Mouse (Mus musculus) naive thymus-derived CD4-positive, alpha-beta T cell, adult 2 months (primary cell): ENCODE results near the gene Jak3.
"Not testable (repeated sequence)": the region's sequence is repeated elsewhere in the genome, so short reads cannot be mapped to it uniquely, and the experiment has no call there.

Source experiments
- DNase-seq: peaks from one replicate; pipeline ENCODE4 v3.0.0-alpha.2; 2011; ENCODE audit warnings: low read depth

Gene Jak3

GRCm38 (mm10) chr8:71719928-71720457 lies 43.9 kb downstream of the Jak3 start:
- DNase-seq, result no peak

GRCm38 (mm10) chr8:71723047-71723551 lies 47.0 kb downstream of the Jak3 start:
- peak; percentile 83 for DNase-seq

GRCm38 (mm10) chr8:71724389-71724788 lies 48.3 kb downstream of the Jak3 start:
- DNase-seq, result no peak

DNA sequence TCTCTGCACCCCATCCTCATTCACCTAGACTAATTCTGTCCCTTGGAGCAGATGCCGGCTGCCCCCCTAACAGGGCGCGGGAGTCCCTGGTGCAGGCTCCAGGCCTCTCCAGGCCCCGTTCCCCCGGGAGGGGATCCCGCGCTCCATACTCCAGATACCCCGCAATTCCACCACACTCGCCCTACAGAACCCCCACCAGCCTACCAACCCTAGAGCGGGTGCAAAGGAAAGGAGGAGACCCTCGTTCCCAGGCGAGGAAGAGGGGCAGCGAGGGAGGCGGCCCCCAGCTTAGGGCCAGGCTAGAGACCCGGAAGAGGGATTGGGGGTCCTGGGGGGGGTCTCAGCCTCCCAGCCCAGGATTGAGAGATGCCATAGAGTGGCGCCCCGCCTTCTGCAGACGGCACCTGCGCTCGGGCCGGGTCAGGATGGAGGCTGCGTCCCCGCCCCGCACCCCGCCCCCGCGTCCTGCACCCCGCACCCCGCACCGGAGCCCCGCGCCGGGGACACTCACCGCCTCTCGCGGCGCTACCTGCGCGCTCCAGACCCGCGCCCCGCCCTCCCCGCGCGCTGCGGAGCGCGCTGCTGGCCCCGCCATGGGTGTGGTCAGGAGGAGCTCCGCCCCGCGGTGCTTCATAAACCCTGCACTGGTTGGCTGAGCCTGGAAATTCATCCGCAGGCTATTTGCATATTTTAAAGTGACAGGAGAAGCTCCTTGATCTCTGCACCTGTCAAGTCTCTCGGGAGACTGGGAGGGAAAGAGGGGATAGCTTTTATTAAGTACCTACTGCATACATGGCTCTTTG lies 49.2 kb downstream of the Jak3 start, which contains the start of gene Fcho1:
Gene Fcho1, minus strand, starts transcription at position 595 of the 803 bp plus-strand sequence.
- DNase-seq, result peak; percentile 94

GRCm38 (mm10) chr8:71728240-71728785 lies 52.2 kb downstream of the Jak3 start:
- peak; percentile 43 for DNase-seq

GRCm38 (mm10) chr8:71728826-71729620 lies 52.9 kb downstream of the Jak3 start:
- DNase-seq, result peak; percentile 72

DNA sequence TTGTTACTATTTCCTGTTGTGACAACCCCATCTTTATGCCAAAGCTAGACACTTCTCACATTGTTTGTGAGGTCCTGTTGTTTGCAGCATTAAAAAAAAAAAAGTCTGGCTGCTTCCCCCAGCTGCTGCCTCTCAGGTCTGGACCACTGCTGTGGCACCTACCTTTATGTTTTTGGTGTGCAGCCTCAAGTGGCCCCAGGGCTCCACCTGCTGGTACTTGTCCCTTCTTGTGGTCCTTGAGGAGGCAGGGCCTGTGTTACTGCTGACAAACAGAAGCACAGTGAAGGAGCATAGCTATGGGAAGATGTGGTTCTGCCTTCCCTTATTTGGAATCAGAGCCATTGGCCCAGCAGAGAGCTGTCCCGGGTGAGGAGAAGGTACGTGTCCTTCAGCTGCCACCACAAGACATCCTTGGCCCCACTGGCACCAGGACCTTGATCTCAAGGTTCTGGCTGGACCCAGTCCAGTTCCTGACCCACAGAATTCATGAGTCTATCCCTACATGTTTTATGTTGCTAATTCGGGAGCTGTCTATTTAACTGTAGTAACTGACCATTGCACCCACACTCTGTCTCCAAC lies 55.6 kb downstream of the Jak3 start:
- peak; percentile 83 for DNase-seq

DNA sequence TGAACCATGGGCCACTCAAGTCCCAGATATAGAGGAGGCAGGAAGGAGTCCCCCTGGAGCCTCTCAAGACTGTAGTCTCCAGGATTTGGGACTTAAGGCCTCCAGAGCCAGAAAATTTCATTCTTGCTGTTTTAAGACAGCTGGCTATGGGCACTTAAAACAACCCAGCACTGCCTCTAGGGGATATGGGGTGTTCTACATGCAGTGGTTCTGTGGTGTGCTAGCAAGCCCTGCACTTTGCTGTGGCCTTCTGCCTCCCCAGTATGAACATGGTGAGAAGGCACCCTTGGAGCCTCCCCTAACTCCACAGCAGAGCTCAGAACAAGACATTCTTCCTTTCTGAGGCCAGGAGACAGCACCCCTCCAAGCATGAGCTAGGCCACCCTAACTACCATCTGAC lies 62.2 kb downstream of the Jak3 start:
- DNase-seq, result not testable (repeated sequence)
